Mouse (Mus musculus) mouse trophoblast stem cell (cell line): ENCODE measurements around the gene Bsdc1.

Source experiments
- in situ Hi-C, 2 experiments: fragments of 300-500 bp; cut with MseI, MboI; formaldehyde crosslinking; loops; 2 replicates in 1 of 2; 3 replicates in 1 of 2; pipeline ENCODE4 v1.15.1; 2025

Gene Bsdc1

DNA sequence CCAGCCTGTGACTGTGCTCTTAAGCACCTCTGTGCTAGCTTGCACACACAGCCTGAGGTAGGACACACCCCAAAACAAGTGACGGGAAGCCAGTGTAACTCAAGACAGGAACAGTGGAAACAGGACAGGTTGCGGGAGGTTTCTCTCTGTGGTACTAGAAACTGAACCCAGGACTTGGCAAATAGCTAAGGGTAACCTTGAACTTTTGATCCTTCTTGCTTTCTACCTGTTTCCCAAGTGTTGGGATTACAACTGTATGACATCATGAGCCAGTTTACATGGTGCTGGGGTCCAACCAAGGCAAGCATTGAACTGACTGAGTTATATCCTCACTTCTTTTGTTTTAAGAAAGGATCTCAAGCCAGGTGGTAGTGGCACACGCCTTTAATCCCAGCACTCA lies 18.5 kb downstream of the Bsdc1 start:
- in situ Hi-C loops: no loop called here

DNA sequence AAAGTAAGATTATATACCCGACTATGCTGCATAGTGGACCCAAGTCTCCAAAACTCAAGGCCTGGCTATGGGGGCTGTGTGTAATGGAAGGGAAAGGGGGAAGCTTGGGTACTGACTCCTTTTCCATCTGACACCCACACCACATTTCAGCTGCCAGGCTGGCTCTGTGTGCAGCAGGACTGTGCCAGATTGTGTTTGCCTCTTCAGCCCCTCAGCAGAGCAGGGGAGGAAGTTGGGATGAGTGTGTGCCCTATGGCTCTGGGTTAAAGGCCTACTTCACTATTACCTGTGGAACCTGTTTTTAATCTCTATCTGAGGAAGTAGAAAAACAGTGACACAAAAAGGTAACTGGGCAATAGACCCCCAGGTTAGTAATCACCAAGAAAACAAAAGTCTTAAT lies 19.7 kb downstream of the Bsdc1 start:
- in situ Hi-C loops: no loop called here

DNA sequence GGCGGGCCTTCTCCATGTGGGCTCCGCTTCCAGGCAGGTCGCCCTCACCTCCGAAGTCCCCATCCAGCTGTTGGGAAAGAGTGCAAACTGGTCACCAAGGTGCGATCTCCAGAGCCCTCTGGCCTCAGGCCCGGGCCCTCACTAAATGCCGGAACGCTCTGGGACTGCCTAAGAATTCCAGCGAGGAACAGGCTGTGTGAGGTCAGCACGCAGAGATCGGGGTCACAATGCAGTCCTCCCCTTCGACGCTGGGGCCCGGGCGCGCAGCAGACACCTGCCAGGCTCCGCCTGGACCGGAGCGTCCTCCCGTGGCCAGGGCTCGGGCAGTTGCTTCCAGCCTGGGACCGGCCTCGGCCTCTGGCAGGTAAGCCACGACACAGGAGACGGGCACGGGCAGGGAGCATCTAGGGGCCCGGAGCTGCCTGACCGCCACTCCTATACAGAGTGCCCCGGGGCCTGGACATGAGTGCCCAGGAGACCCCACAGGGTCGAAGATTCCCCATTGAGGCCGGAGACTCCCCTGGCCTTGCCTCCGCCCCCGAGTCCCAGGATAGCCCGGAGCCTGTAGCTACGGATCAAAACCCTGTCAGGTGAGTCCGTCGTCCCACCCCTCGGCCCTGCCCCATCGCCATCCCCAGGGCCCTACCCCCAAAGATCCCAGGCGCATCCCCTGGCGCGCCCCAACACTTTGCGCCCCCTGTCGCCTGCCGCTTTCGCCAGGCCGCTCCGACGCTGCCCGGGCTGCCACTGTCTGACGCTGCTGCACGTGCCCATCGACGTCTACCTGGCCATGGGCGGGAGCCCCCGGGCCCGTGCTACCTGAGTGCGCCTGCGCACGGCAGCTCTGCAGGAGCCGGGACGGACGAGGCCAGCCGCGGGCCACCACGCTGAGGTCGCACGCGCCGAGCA lies 29.8 kb downstream of the Bsdc1 start, which contains the start of the genes Tssk3 and Fam229a:
Tssk3 (minus strand) TSS at position 51 of the 909 bp plus-strand sequence.
Fam229a (plus strand) TSS at position 219 of the 909 bp plus-strand sequence.
- in situ Hi-C loops: no loop called here

DNA sequence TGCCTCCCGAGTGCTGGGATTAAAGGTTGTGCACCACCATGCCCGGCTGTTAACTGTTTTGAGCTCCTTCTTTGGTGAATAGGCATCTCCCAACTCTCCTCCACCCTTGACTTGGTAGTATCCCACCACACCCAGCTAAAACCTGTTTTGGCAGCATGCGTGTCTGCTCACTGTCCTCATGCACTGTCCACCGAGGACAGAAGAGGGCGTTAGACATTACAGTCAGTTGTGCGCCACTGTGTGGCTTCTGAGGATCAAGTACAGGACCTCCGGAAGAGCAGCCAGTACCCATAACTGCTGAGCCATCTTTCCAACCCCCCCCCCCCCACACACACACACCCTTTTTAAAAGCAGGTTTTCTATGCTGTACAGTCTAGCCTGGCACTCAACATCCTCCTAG lies 33.3 kb downstream of the Bsdc1 start:
- in situ Hi-C loops: no loop called here

DNA sequence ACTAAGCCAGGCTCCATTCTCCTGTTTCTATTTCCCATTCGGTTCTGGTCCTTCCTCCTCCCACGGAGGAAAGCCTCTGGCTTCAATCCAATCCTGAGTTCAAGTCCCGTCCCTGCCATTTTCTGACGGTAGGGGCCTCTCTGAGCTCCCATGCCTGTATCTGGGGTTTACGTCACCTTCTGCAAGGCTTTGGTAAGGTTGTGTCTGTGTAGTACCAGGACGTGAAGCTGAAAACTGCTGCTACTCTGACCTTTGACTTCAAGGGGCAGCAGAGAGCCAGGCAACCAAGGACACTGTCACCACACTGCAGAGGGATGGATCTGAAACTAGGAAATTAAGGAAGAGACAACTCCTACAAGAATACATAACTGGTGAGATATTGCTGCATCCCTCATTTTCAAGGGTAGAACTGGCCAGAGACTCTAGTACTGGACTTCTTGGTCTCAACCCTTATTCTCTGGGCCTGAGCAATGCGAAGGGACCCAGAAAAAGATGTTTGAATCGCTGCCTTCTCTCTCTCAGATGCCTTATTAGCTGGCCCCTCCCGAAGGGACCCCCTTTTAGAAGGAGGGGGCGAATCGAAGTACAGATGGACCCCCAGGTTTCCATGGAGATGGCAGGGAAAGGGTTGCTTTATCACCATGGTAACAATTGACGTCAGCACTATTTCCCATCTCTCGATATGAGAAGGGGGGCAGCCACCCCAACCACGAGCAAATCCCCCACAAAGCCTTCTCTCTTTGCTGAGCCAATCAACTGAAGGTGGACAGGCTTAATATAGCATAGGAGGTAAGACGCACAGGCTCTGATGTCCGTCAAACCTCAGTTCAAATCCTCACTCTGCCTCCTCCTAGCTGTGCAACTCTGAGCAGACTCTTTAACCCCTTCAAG lies 34.5 kb downstream of the Bsdc1 start:
- in situ Hi-C loops: no loop called here

DNA sequence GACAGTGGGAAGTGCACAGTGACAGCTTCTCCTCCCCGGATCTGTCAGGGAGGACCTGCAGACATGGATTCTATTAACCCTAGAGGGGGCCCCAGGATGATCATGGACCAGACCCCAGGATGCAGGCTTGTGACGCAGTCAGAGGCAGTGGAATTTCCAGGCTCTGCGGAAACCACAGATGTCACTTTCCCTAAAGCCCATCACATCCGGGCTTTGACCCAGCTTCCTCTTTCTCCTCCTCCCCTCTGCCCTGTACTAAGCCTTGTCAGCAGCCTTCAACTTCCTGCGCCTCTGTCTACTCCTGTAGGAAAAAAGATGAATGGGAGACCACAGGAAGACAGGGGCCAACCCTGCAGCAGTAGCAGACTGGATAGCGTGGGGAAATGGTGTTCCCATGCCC lies 35.2 kb downstream of the Bsdc1 start:
- in situ Hi-C loops: no loop called here

DNA sequence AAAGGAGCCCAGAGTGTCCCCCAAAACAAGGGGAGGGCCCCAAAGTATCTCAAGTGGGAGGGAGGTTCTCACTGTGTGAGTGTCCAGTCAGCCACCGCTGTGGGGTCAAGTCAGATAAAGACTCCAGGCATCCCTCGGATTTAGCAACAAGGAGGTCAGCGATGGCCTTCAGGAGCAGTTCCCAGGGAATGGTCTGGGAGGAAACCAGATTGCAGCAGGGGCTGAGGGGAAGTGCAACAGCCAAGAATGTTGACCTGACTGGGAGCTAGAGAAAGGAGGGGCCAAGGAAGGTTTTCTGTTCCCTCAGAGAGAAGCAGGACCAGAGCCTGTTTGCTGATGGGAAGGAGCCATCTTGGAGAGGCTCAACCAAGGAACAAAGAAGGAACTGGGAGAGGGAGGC lies 37.6 kb downstream of the Bsdc1 start:
- in situ Hi-C loops: no loop called here

DNA sequence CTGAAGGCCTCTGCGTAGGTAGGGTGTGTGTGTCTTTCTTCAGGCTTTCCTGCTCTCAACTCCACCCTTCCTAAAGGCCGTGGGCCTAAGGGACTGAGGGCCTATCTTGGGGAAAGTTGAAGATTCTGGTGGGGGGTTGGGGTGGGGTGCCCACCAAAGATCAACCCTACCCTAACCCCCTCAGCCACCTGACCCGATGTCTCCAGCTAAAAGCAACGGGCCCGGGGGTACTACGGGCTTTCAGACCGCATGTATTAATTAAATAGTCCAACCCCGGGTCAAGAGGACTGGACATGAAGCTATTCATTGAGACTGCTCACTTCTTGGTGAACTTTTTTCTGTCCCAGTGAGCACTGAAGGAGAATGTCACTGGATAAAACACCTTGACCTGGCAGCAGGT lies 38.6 kb downstream of the Bsdc1 start:
- in situ Hi-C loops: no loop called here

DNA sequence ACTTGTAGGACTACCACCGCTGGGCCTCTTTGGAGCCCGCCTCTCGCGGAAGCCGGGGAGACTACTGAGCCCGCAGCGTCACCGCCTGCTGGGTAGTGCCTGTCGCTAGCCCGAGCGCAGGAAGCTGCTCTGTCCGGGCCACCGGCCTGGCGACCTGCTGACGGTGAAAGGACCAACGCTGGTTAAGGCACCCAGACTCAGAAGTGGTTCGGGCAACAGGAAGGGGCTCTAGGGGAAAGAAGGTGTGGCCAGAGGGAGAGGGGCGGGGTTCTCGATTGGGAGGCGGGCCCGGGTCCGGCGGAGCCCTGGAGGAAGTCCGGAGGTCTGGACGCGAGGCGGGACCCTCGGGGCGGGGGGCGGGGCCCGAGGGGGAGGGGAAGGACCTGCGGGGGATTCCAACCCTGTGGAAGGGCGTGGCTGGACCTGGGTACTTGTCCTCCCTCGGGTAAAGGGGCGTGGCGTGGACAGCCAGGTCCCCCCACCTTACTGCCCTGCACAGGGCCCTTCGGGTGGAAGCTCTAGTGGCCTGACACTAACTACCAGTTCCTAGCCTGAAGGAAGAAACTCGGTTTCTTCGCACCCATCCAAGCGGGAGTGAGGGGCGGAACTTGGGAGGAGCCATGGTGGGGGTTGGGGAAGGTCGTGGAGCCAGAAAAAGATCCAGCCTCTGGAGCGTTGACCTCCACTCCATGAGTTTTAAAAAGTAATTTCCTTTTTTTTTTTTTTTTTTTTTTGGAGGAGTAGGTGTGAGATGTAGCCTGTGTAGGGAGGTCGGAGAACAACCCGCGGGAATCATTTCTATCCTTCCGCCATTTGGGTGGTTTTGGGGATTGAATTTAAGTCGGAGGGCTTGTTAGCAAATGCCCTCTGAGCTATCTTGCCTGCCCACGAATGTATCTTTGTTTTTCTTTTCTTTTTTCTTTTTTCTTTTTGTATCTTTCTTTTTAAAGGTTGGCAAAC lies 39.5 kb downstream of the Bsdc1 start:
- in situ Hi-C loops: no loop called here

DNA sequence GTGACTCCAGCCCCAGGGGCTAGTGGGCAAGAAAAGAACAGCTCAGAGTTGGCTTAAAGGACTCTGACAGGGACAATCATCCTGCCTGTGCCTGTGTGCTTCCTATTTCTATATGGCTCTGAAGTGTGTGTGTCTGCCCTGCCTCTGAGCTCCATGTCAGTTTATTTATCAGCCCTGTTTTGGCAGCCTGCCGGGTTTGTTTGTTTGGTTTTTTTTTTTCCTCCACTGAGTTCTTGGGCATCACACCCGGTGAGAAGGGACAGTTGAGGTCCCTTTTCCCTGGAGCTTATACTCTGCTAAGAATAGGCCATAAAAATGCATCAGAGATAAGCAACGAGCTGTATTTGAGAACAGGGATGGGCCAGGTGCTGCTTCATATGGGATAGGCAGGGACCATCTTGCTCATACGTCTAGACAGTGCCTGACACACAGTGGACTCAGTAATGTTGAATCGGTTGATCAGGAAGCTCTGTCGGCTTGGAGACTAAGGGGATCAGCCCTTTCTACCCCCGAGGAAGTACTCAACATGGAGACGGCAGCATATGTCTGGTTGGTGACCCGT lies 41.0 kb downstream of the Bsdc1 start:
- in situ Hi-C loops: no loop called here

DNA sequence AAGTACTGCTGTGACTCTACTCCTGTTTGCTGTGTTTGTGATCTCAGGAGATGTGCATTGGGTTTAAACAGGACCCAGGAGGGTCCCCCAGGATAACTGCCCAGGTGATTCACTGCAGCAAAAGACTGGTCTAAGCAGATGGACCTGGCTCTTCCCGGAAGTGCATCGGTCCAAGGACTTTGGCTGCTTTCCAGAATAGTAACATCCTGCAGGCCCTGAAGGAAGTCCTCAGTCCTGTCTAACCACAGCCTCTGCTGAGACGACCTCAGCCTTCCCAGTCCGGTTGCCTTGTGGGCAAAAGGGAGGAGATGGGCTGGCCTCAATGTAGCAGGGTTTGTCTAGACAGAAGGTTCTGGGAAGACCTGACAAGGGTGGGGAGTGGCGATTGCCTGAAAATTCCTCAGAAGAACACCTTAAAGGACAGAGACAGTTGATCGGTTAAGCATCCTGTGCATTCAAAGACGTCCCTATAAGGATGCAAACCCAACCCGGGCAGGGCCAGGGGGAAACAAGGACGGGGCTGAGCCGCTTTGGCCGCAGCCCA lies 41.6 kb downstream of the Bsdc1 start:
- in situ Hi-C loops: no loop called here

DNA sequence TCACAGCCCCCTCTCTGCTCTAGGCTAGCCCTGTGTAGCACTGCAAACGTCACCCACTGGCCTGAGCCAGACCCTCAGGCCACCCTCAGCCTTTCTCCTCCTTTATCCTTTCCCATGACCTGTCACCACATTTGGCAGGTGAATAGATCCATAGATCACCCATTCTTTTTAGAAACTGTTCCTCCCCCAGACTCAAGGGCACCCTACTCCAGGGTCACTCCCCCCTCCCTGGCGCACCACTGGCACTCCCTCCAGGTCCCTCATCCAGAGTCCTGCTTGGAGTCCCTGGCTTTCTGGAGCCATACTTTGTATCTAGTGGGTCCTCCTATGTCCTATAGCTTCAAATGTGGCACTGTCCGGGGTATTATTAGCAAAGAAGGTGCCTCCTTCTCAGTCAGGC lies 44.1 kb downstream of the Bsdc1 start:
- in situ Hi-C loops: no loop called here

DNA sequence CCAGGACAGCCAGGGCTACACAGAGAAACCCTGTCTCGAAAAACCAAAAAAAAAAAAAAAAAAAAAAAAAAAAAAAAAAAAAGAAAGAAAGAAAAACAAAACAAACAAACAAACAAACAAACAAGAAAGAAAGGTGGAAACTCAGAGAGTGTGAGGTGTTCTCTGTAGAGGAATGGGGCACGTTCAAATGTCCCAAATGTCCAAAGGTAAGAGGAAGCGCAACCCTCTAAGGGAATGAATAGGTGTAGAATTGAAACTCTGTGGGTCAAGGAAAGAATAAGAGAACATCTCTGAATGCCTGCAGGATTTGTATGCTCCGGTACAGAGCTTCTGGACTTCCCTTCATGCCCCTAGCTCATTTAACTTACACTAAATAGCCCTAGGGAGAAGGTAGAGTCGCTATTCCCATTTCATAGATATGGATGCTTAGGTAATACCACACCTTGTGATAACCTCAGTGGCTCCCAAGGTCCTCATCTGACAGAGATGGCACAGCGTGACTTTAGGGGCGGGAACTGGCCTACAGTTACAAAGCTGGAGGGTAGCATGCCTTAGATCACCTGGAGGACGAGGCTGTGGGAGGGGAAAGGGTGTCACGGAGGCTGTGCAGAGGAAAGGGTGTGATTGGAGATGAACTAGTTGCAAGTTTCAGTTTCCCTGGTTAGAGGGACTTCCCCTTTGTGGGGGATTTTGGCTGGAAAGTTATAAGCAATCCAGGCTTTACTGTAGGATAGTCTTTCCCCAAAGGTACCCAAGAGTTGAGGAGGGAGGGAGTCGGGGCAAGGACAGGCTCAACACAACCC lies 46.3 kb downstream of the Bsdc1 start:
- in situ Hi-C loops: no loop called here

DNA sequence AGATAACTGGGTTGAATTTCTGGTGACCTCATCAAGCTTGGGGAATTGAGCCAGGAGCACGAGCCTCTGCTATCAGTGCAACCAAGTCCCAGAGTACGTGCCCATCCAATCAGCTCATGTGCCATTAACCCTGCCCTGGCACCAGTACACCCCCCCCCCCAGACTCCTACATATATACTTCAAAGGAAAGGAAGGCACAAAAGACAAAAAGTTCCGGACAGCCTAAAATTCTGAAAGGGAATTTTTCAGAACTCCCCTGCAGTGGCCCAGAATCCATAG lies 46.8 kb downstream of the Bsdc1 start:
- in situ Hi-C loops: no loop called here

DNA sequence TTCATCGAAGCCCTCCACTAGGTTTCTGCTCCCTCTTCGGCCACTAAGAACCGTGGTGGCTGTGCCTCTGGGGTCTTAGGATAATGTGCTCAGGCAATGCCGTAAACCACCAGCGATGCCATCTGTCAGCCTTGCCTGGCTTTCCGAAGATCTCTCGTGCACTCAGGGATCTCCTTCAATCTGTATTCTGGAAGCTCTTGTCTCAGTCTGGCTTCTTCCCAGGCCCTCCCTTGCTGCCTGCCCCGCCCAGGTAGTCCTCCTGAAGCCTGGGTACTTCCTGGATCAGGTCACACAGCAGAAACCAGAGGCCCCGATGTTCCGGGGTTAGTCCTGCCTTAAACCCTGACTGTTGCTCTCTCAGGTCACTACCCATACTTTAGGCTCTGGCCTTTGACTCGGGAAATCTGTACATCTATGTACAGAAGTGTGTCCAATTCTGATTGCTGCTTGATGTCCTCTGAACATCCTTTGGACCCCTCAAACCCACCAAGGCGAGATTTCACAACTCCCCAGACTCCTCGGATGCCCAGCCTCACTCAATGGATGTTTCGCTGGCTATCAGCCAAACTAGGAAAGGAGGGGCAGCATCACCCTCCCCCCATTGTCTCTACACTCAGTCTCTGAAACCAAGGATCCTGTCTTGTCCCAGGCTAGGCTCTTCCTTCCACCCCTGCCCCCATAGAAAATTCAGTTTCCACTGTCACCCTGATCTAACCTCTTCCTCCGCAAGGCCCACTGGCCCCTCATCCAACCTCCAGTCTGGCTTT lies 47.6 kb downstream of the Bsdc1 start:
- in situ Hi-C loops: no loop called here

DNA sequence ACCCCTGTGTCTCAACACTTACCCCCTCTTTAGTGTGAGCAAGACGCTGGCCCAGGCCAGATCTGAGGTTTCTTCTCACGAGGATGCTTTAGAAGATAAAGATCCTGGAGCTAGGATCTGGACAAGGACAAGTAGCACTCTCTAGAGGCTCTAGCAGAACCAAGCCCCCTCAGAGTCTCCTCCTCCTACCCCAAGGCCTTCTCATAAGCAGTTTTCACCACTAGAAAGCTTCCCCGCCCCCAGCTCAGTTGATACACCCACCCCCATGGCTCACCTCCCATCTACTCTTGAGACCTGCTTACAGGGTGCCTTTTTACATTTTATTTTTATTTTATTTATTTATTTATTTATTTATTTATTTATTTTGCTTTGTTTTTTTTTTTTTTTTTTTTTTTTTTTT lies 48.3 kb downstream of the Bsdc1 start:
- in situ Hi-C loops: no loop called here

DNA sequence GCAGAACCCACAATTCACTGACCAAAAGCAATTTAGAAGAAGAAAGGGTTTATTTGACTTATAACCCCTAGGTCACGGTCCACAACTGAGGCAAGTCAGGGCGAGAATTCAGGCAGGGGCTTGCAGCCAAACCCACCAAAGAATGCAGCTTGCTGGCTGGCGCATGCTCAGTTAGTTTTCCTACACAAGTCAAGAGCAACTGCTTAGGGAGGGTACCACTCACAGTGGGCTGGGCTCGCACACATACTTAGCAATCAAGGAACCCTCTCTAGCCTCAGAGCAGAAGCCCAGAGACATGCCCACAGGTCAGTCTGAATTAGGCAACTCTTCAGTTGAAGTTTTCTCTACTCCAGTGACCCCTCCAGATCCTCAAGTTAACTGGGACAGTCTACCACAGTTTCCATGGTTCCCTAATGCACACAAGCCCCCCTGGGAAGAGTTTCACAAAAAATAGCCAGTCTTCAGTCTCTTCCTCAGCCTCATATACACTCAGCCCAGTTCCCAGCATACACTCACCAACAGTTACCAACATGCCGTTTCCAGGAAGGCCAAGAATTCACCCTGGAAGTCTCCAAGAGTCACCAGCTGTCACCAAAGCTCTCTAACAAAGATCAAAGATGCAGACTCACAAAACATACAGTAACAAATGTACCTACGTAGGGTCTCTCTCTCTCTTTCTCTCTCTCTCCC lies 49.5 kb downstream of the Bsdc1 start:
- in situ Hi-C loops: no loop called here

DNA sequence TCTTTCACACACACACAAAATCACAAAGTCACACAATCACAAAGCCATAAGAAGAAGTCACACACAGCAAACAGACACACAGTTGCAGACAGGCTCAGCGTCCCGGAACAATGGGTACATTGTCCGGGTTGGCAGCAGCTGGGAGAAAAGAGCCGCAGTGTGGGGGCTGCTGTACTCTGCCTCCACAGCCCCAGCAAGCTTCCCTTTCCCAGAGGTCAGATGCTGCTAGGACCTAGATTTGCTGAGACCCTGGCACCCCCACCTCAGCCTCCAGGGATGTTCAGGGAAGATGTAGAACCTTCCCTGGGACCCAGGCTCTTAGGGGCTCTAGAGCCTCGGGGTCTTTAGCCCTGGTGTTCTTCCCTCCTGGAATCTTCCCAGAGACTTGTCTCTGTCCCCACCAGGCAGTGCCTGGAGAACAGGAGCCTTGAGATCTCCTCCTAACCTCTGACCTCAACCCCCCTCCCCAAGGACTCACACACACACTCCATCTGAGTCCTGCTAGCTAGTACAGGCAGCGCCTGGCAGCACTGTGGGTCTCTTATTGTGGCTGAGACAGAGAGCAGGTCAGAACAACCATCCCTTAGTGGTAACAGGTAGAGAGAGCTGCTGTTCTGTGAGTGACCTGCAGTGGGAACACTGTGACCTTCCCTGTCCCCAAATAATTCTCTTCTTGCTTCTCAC lies 50.2 kb downstream of the Bsdc1 start:
- in situ Hi-C loops: no loop called here
